8 mouse cellular contexts compared by ENCODE assay signal in the genomic region with DNA sequence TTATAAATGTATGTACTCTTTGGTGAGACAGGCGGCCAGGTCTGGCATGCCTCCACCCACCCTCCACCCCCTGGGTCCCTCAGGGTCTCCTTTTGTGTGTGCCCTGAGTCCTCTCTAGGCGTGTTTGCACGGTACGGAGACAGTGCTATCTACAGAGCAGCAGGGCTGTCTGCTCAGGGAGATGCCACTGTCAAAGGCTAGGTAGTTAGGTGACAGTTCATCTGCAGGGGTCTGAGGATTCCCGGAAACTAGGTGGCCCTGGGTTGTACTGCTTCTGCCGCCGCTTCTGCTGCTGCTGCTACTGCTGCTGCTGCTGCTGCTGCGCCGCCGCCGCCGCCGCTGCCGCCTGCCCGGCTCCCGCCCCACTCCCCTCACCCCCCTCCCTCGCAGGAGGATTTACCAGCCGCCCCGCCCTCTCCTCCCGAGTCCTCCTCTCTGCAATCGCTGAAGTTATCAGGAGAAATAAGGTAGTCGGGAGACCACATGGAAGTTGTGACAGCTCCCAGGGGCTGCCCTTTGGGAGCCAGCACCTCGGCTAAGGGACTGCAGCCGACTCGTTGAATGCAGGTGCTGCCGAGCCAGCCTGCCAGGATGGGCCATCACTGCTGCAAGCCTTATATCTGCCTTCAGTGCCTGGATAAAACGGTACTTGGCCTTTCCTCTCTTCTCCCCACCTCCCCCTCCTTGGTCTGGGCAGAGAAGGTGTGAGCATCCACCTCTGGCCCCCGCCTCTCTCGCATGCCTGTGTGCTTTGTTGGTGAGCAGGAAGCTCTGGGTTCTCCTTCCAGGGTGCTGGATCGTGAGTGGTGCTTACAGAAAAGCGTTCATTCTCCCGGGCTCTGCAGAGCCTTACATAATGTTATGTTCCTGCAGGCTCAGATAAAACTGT.
DNase-seq lines count a peak whose midpoint lies in the region; ATAC-seq and TF ChIP-seq lines count a peak whose summit lies in the region.

No protein-coding gene starts in this region.

- peaks cover 25% of the 10 kb centered on the region for H3K4me1 ChIP-seq in E14TG2a.4 (replicated peaks; ENCODE audit: low read depth, low read length)
- H3K4me1 ChIP-seq in embryonic fibroblast, embryonic 13.5 days (ENCODE audit: control insufficient read depth, insufficient read depth, low read length): no peaks in the 10 kb centered on the region
- peaks cover 13% of the 10 kb centered on the region for H3K4me1 ChIP-seq in hindbrain, embryonic 10.5 days (replicated peaks)
- peaks cover 13% of the 10 kb centered on the region for H3K4me1 ChIP-seq in midbrain, embryonic 10.5 days
- peaks cover 4% of the 10 kb centered on the region; the same call in 1 of the 2 replicates for H3K4me1 ChIP-seq in stomach, embryonic 15.5 days

- 0 out of 2 replicates have a peak, but pooled peaks have one; percentile 24 for TF ChIP-seq POLR2A in embryonic fibroblast, embryonic 13.5 days (IDR thresholded peaks at IDR 0.05; ENCODE audit: low read depth, low read length)

- H3K9ac ChIP-seq in stomach, embryonic 15.5 days: peak overlapping the region; percentile 8; the same call in 1 of the 2 replicates

- peak; percentile 65; the same call in 1 of the 2 replicates for ATAC-seq in stomach, embryonic 15.5 days (ENCODE audit: insufficient read depth, low FRiP score, low read depth)

- no peaks in the 10 kb centered on the region for H3K36me3 ChIP-seq in E14TG2a.4 (ENCODE audit: insufficient read depth, low read length)
- no peaks in the 10 kb centered on the region for H3K36me3 ChIP-seq in hindbrain, embryonic 10.5 days
- H3K36me3 ChIP-seq in midbrain, embryonic 10.5 days: no peaks in the 10 kb centered on the region
- no peaks in the 10 kb centered on the region for H3K36me3 ChIP-seq in stomach, embryonic 15.5 days

- WGBS in hindbrain, embryonic 10.5 days: 1% methylated on average over 32 of the region's 32 CpGs
- WGBS in midbrain, embryonic 10.5 days: under 1% methylated on average over 32 of the region's 32 CpGs
- 1% methylated on average over 32 of the region's 32 CpGs for WGBS in stomach, embryonic 15.5 days

- peak; percentile 1 for DNase-seq in T-cell, adult 2 months (ENCODE audit: low spot score)
- DNase-seq in hindbrain, embryonic 10.5 days (ENCODE audit: low spot score): peak; percentile 62
- DNase-seq in left cerebral cortex, adult 9 months (ENCODE audit: low spot score in 2 of 2): peak; percentile 63 to 75
- peak; percentile 69 for DNase-seq in midbrain, embryonic 10.5 days (ENCODE audit: low spot score)
- DNase-seq in spleen, postnatal 4 days (ENCODE audit: low spot score in 2 of 2): no peak

- peaks cover 42% of the 10 kb centered on the region for H3K27me3 ChIP-seq in E14TG2a.4 (ENCODE audit: insufficient read depth, low read length)
- peaks cover 36% of the 10 kb centered on the region for H3K27me3 ChIP-seq in hindbrain, embryonic 10.5 days (ENCODE audit: insufficient read depth, poor library complexity, severe bottlenecking)
- H3K27me3 ChIP-seq in midbrain, embryonic 10.5 days (ENCODE audit: low read depth, poor library complexity, severe bottlenecking): peaks cover 36% of the 10 kb centered on the region
- H3K27me3 ChIP-seq in stomach, embryonic 15.5 days (replicated peaks): no peaks in the 10 kb centered on the region

- no peak overlapping the region for H3K27ac ChIP-seq in embryonic fibroblast, embryonic 13.5 days (ENCODE audit: insufficient read depth, low read length)
- H3K27ac ChIP-seq in hindbrain, embryonic 10.5 days: peak overlapping the region; percentile 72
- H3K27ac ChIP-seq in midbrain, embryonic 10.5 days (replicated peaks): peak overlapping the region; percentile 71
- 0 out of 2 replicates have a peak overlapping the region, but pooled peaks have one; percentile 13 for H3K27ac ChIP-seq in stomach, embryonic 15.5 days

- peak overlapping the region; percentile 75 for H3K4me3 ChIP-seq in E14TG2a.4 (replicated peaks; ENCODE audit: low read length)
- peak overlapping the region; percentile 51 for H3K4me3 ChIP-seq in embryonic fibroblast, embryonic 13.5 days (ENCODE audit: insufficient read depth, low read length)
- H3K4me3 ChIP-seq in hindbrain, embryonic 10.5 days: peak overlapping the region; percentile 68
- peak overlapping the region; percentile 68 for H3K4me3 ChIP-seq in midbrain, embryonic 10.5 days
- peak overlapping the region; percentile 51 for H3K4me3 ChIP-seq in stomach, embryonic 15.5 days (replicated peaks)

- H3K9me3 ChIP-seq in E14TG2a.4 (ENCODE audit: low read length): peaks cover 5% of the 10 kb centered on the region; the same call in 1 of the 2 replicates
- H3K9me3 ChIP-seq in hindbrain, embryonic 10.5 days: peaks cover 3% of the 10 kb centered on the region; the same call in 1 of the 2 replicates
- no peaks in the 10 kb centered on the region for H3K9me3 ChIP-seq in midbrain, embryonic 10.5 days (replicated peaks)
- H3K9me3 ChIP-seq in stomach, embryonic 15.5 days: no peaks in the 10 kb centered on the region

- no peak for TF ChIP-seq CTCF in E14TG2a.4 (conservative IDR thresholded peaks at IDR 0.05; ENCODE audit: low read length)
- TF ChIP-seq CTCF in embryonic fibroblast, embryonic 13.5 days (IDR thresholded peaks at IDR 0.05; ENCODE audit: borderline replicate concordance, insufficient read depth, low read length): no peak

- peak overlapping the region; percentile 72 for H3K4me2 ChIP-seq in stomach, embryonic 15.5 days

Comparison
In these comparisons a context has a peak if more than half of its experiments do, and no peak if none do; other contexts are left out.
1. DNase-seq: peak in T-cell, adult 2 months (single experiment), hindbrain, embryonic 10.5 days (single experiment), left cerebral cortex, adult 9 months (2 of 2) and midbrain, embryonic 10.5 days (single experiment); none in spleen, postnatal 4 days (0 of 2).
2. Peak in every context shown above with its lines, with median percentiles within 50 percentile points of each other: H3K4me3 ChIP-seq.